Mouse (Mus musculus) cerebellum, adult (tissue): ENCODE results near the gene Mycs.

ENCODE experiments used
- ATAC-seq: cut with Nextera tagmentation; 2 replicates; pipeline ENCODE4 v1.9.2; 2017; ENCODE audit warnings: mild to moderate bottlenecking, moderate library complexity, mixed read lengths; ENCODE audit not compliant: insufficient number of reproducible peaks, low FRiP score, low TSS enrichment

Gene Mycs

DNA sequence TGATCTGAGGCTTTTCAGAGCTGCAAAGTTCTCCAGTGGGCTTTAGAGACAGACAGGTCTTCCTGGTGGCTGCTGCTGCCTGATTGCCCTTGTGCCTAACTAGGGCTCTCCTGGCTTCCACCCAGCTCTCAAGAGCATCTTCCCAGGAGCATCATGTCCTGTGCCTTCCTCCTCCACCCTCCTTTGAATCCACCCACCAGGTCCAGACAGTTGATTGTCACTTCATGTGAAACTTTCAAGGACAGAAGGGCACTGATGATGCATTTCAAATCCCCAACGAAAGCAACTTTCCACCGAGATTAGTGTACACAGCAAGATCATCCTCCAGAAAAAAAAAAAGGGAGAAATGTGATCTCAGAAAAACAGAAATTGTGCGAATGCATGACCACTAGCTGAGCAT lies at the start of gene Mycs:
Gene Mycs, minus strand, starts transcription at position 101 of the 400 bp plus-strand sequence.
- ATAC-seq: no peak

DNA sequence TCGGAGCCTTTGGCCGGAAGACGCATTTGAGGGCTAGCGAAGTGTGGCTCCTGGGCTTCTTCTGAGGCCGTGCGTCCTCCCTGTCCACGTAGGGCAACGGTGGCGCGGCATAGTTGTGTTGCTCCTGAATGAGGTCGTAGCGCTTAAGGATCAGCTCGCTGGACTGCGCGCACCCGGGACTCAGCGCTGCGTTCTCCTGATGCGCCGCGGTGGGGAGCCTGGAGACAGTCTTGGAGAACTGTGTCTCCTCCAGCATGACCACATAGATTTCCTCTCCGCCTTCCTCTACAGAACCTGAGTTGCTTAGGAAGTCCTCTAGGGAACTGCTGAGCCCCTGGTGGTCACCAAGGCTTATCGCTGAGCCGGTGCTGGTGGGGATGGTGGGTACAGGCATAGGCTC lies 1.0 kb downstream of the Mycs start:
- no peak for ATAC-seq
